Mouse (Mus musculus): Measurements from ENCODE around the gene Usf2. TPM values are rescaled to one million over a fixed set of nuclear protein-coding genes. Genes with fewer than 3 reads are reported as not detected.

The Usf2 gene
- polyA plus RNA-seq, 1 experiment from 2014 or later = 29.7 TPM

GRCm38 (mm10) chr7:30904042-30904441 lies 52.6 kb downstream of the Usf2 start:
- no peak overlapping the region for H3K4me2 ChIP-seq (replicated peaks)
- H3K4me3 ChIP-seq = no peak overlapping the region
- H3K4me1 ChIP-seq = peaks cover 10% of the 10 kb centered on the region
- 0 out of 2 replicates have a peak, but pooled peaks cover 3% of the 10 kb centered on the region for H3K27me3 ChIP-seq
- 43% methylated on average over 4 of the region's 4 CpGs for WGBS
- no peaks in the 10 kb centered on the region for H3K9me3 ChIP-seq (replicated peaks)
- no peak overlapping the region for H3K9ac ChIP-seq
- no peak for ATAC-seq (ENCODE audit: low FRiP score)
- no peak overlapping the region for H3K27ac ChIP-seq
- H3K36me3 ChIP-seq = no peaks in the 10 kb centered on the region

Other genes starting within 250 kb of the Usf2 start
- 0.93 and 1.3 TPM in 2 replicates for gene Atp4a, start 244.6 kb downstream of the Usf2 start, polyA plus RNA-seq (2016; fragmentation: Nextera tagmentation; extraction: Ambion mirVana)
- 147 and 164 TPM in 2 replicates for gene Tmem147, start 227.3 kb downstream of the Usf2 start, polyA plus RNA-seq (2016; fragmentation: Nextera tagmentation; extraction: Ambion mirVana)
- gene Gapdhs, start 213.1 kb downstream of the Usf2 start, polyA plus RNA-seq (2016; fragmentation: Nextera tagmentation; extraction: Ambion mirVana) = 0.76 and 1.1 TPM in 2 replicates
- 1.7 and 2.5 TPM in 2 replicates for gene Sbsn, start 205.3 kb downstream of the Usf2 start, polyA plus RNA-seq (2016; fragmentation: Nextera tagmentation; extraction: Ambion mirVana)
- 0.59 and 0.67 TPM in 2 replicates for gene Dmkn, start 193.0 kb downstream of the Usf2 start, polyA plus RNA-seq (2016; fragmentation: Nextera tagmentation; extraction: Ambion mirVana)
- gene Krtdap, start 168.9 kb downstream of the Usf2 start, polyA plus RNA-seq (2016; fragmentation: Nextera tagmentation; extraction: Ambion mirVana) = not detected in 2 replicates
- not detected in 2 replicates for gene Ffar2, start 133.0 kb downstream of the Usf2 start, polyA plus RNA-seq (2016; fragmentation: Nextera tagmentation; extraction: Ambion mirVana)
- not detected in 2 replicates for gene Ffar3, start 100.6 kb downstream of the Usf2 start, polyA plus RNA-seq (2016; fragmentation: Nextera tagmentation; extraction: Ambion mirVana)
- not detected in 2 replicates for gene Ffar1, start 95.2 kb downstream of the Usf2 start, polyA plus RNA-seq (2016; fragmentation: Nextera tagmentation; extraction: Ambion mirVana)
- gene Cd22, start 76.5 kb downstream of the Usf2 start, polyA plus RNA-seq (2016; fragmentation: Nextera tagmentation; extraction: Ambion mirVana) = not detected in 2 replicates
- 0.56 and 0.61 TPM in 2 replicates for gene Mag, start 41.9 kb downstream of the Usf2 start, polyA plus RNA-seq (2016; fragmentation: Nextera tagmentation; extraction: Ambion mirVana)
- gene Hamp2, start 32.1 kb downstream of the Usf2 start, polyA plus RNA-seq (2016; fragmentation: Nextera tagmentation; extraction: Ambion mirVana) = not detected in 2 replicates
- not detected in 2 replicates for gene Hamp, start 12.8 kb downstream of the Usf2 start, polyA plus RNA-seq (2016; fragmentation: Nextera tagmentation; extraction: Ambion mirVana)
- gene Lsr, start 16.7 kb upstream of the Usf2 start, polyA plus RNA-seq (2016; fragmentation: Nextera tagmentation; extraction: Ambion mirVana) = 16.6 and 20.2 TPM in 2 replicates
- 0.89 and 1.4 TPM in 2 replicates for gene Fam187b, start 17.0 kb upstream of the Usf2 start, polyA plus RNA-seq (2016; fragmentation: Nextera tagmentation; extraction: Ambion mirVana)
- 9.6 and 10.4 TPM in 2 replicates for gene Fxyd5, start 85.7 kb upstream of the Usf2 start, polyA plus RNA-seq (2016; fragmentation: Nextera tagmentation; extraction: Ambion mirVana)
- 26.3 and 29.8 TPM in 2 replicates for gene Fxyd7, start 94.7 kb upstream of the Usf2 start, polyA plus RNA-seq (2016; fragmentation: Nextera tagmentation; extraction: Ambion mirVana)
- 25.3 and 34.7 TPM in 2 replicates for gene Fxyd1, start 100.4 kb upstream of the Usf2 start, polyA plus RNA-seq (2016; fragmentation: Nextera tagmentation; extraction: Ambion mirVana)
- gene Lgi4, start 102.5 kb upstream of the Usf2 start, polyA plus RNA-seq (2016; fragmentation: Nextera tagmentation; extraction: Ambion mirVana) = 2.1 TPM in 2 replicates
- 5.5 and 12.3 TPM in 2 replicates for gene Fxyd3, start 119.9 kb upstream of the Usf2 start, polyA plus RNA-seq (2016; fragmentation: Nextera tagmentation; extraction: Ambion mirVana)
- 2.3 and 2.7 TPM in 2 replicates for gene Hpn, start 158.5 kb upstream of the Usf2 start, polyA plus RNA-seq (2016; fragmentation: Nextera tagmentation; extraction: Ambion mirVana)
- gene Scn1b, start 170.2 kb upstream of the Usf2 start, polyA plus RNA-seq (2016; fragmentation: Nextera tagmentation; extraction: Ambion mirVana) = 2.7 and 3.8 TPM in 2 replicates
- gene Gramd1a, start 199.1 kb upstream of the Usf2 start, polyA plus RNA-seq (2016; fragmentation: Nextera tagmentation; extraction: Ambion mirVana) = 185 and 202 TPM in 2 replicates